Mouse (Mus musculus) C2C12 (cell line): ENCODE data around the gene Nsrp1.

Source experiments
- CTCF ChIP-seq: IDR thresholded peaks from one replicate; pipeline ENCODE4 v1.5.1; 2011; ENCODE audit not compliant: control insufficient read depth, insufficient read depth, insufficient read length
- MYOG ChIP-seq: IDR thresholded peaks from one replicate; pipeline ENCODE4 v1.6.1; 2011; ENCODE audit not compliant: control insufficient read depth, insufficient read length; ENCODE audit errors: extremely low read depth

DNA sequence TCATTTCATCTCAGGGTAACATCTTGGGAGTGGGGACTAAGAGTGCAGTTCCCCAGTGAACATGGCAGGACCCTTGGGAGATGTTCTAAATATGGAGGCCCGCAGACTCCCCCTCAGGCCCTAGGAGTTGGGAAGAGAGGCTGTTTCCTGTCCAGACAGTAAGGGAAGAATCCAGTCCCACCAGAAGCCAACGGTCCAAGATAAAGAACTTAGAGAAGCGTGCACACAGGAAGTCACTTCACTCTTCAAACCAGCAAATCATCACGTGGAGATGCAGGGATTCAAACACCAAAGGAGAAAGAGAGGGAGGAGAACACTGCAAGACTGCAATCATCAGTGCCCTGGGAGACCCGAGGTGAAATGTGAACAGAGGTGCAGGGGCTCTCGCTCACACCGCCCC lies 18.8 kb upstream of the Nsrp1 start:
- TF ChIP-seq CTCF (no peak), MYOG (no peak)
